Mouse (Mus musculus) kidney, embryonic 16.5 days (tissue): ENCODE data around the gene Syne2. TPM values are rescaled to one million over a fixed set of nuclear protein-coding genes. Genes with fewer than 3 reads are reported as not detected.

Experiments used
- ATAC-seq: fragments of 200-750 bp; cut with Nextera tagmentation; 2 replicates; pipeline ENCODE4 v1.8.0; 2017; ENCODE audit warnings: moderate TSS enrichment; ENCODE audit not compliant: low FRiP score, low TSS enrichment
- H3K27ac ChIP-seq: fragments of 300-500 bp; sonication (generic); 2 replicates; pipeline ENCODE4 v1.5.1; 2014; ENCODE audit warnings: low read length
- H3K27me3 ChIP-seq: fragments of 300-500 bp; sonication (generic); 2 replicates; pipeline ENCODE4 v1.6.1; 2014; ENCODE audit warnings: low read length, control low read depth, mixed read lengths; ENCODE audit not compliant: insufficient read depth
- H3K36me3 ChIP-seq: fragments of 300-500 bp; sonication (generic); 2 replicates; pipeline ENCODE4 v1.6.1; 2014; ENCODE audit warnings: low read length, control low read depth, mixed read lengths; ENCODE audit not compliant: insufficient read depth
- H3K4me1 ChIP-seq: fragments of 300-500 bp; sonication (generic); 2 replicates; pipeline ENCODE4 v1.6.1; 2014; ENCODE audit warnings: low read length, control low read depth, mixed read lengths; ENCODE audit not compliant: insufficient read depth
- H3K4me2 ChIP-seq: fragments of 300-500 bp; sonication (generic); replicated peaks from 2 replicates; pipeline ENCODE4 v1.6.1; 2014; ENCODE audit warnings: low read depth, low read length
- H3K4me3 ChIP-seq: fragments of 300-500 bp; sonication (generic); 2 replicates; pipeline ENCODE4 v1.5.1; 2014; ENCODE audit warnings: mild to moderate bottlenecking, low read length
- H3K9ac ChIP-seq: fragments of 300-500 bp; sonication (generic); replicated peaks from 2 replicates; pipeline ENCODE4 v1.6.1; 2014; ENCODE audit warnings: low read length
- H3K9me3 ChIP-seq: fragments of 300-500 bp; sonication (generic); 2 replicates; pipeline ENCODE4 v1.6.1; 2016; ENCODE audit warnings: low read length, control low read depth
- WGBS: fragments of 180-500 bp; shearing (Covaris S2); extraction: QIAGEN DNeasy Blood & Tissue Kit; methylation state at CpG from one replicate; pipeline ENCODE4 v1.1.7; 2014; 5-methylcytosine and 5-hydroxymethylcytosine counted together
- polyA plus RNA-seq: library from polyadenylated mRNA; unstranded; fragments of >200 nt; fragmentation: Nextera tagmentation; extraction: Ambion mirVana; gene quantifications from 2 replicates; pipeline ENCODE4 v1.2.1, GENCODE M21; 2015

Gene Syne2
- polyA plus RNA-seq, 1 experiment from 2014 or later, result 58.7 TPM

DNA sequence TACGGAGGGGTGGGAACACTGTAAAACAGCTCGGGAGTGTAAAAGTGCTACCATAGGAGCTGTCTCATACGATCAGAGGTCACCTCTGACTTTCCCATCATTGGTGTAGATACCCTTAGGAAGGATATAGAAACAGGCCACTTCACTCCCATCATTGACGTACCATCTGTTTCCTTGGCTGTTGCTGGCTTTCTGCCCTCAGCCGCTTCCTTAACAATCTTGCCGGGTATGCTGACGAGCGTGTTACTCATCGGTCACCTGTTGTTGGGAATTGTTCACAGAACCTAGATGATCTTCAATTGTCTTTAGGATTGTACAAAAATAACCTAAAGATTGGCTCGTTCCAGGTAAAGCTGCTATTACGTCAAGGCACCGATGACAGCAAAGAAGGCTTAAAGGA, 284.7 kb downstream of the Syne2 start:
- H3K36me3 ChIP-seq, result peaks cover 55% of the 10 kb centered on the region
- H3K27ac ChIP-seq, result no peak overlapping the region
- H3K9ac ChIP-seq, result no peak overlapping the region
- ATAC-seq, result no peak
- H3K4me3 ChIP-seq, result no peak overlapping the region
- no peaks in the 10 kb centered on the region for H3K9me3 ChIP-seq
- 92% methylated on average over 12 of the region's 12 CpGs for WGBS
- no peaks in the 10 kb centered on the region for H3K27me3 ChIP-seq
- H3K4me2 ChIP-seq, result no peak overlapping the region
- no peaks in the 10 kb centered on the region for H3K4me1 ChIP-seq

- no peaks in the 10 kb centered on the region for H3K9me3 ChIP-seq
- no peaks in the 10 kb centered on the region for H3K4me1 ChIP-seq
- no peak overlapping the region for H3K9ac ChIP-seq
- ATAC-seq, result no peak; the same call in 1 of the 2 replicates
- H3K4me3 ChIP-seq, result no peak overlapping the region
- H3K27me3 ChIP-seq, result no peaks in the 10 kb centered on the region
- 82% methylated on average over 20 of the region's 20 CpGs for WGBS
- no peak overlapping the region for H3K4me2 ChIP-seq
- H3K36me3 ChIP-seq, result peaks cover 51% of the 10 kb centered on the region
- no peak overlapping the region for H3K27ac ChIP-seq
Measured at GRCm38 (mm10) chr12:76104596-76105351, 286.8 kb downstream of the Syne2 start.

- WGBS, result 91% methylated on average over 15 of the region's 15 CpGs
- Histone ChIP-seq H3K4me3 (no peak overlapping the region), H3K9me3 (no peaks in the 10 kb centered on the region), H3K4me2 (no peak overlapping the region), H3K4me1 (no peaks in the 10 kb centered on the region), H3K27ac (no peak overlapping the region), H3K36me3 (peaks cover 43% of the 10 kb centered on the region), H3K27me3 (no peaks in the 10 kb centered on the region), H3K9ac (no peak overlapping the region)
- ATAC-seq, result no peak
Measured at GRCm38 (mm10) chr12:76109646-76110405, 291.9 kb downstream of the Syne2 start.

DNA sequence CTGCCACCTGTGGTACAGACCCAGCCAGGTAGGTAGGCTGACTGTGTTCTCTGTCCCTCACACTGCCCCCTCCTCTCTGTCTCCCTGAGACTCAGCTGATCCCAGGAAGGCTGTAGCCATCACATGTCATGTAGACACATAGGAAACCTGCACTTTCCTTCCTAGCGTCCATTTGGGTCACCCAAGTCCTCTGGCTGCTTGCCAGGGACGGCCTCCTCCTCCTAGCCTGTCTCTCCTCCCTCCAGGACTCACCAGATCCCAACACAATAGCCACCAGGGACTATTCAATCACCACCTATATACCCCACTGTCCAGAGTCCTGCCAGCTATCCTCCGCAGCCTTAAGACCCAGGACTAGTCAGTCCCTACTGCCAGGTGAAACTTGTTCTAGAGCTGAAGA, 293.1 kb downstream of the Syne2 start:
- 71% methylated on average over 3 of the region's 3 CpGs for WGBS
- Histone ChIP-seq H3K27me3 (no peaks in the 10 kb centered on the region), H3K36me3 (peaks cover 32% of the 10 kb centered on the region), H3K4me3 (no peak overlapping the region), H3K4me2 (no peak overlapping the region), H3K9me3 (no peaks in the 10 kb centered on the region), H3K27ac (no peak overlapping the region), H3K4me1 (no peaks in the 10 kb centered on the region), H3K9ac (no peak overlapping the region)
- ATAC-seq, result no peak

DNA sequence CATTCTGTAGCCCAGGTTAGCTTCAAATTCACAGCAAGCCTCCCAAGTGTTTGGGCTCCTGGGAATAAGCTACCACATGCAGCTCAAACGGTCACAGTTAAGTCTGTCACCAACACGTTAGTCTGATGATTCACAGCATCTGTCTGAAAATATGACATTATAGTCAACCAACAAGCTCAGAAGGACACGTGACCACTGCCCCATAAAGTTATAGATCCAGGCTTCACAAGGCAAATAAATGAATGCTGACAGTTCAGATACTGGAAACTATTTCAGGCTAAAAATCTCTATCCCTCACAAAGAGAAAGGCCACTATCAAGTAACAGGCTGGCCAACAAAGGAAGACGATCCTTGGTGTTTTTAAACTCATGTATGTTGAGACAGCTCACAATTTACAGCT, 298.6 kb downstream of the Syne2 start:
- Histone ChIP-seq H3K4me3 (no peak overlapping the region), H3K4me2 (no peak overlapping the region), H3K36me3 (0 out of 2 replicates have a peak, but pooled peaks cover 2% of the 10 kb centered on the region), H3K27ac (no peak overlapping the region), H3K4me1 (no peaks in the 10 kb centered on the region), H3K9ac (no peak overlapping the region), H3K27me3 (no peaks in the 10 kb centered on the region), H3K9me3 (no peaks in the 10 kb centered on the region)
- 56% methylated on average over 4 of the region's 4 CpGs for whole genome bisulfite sequencing
- no peak for ATAC-seq

DNA sequence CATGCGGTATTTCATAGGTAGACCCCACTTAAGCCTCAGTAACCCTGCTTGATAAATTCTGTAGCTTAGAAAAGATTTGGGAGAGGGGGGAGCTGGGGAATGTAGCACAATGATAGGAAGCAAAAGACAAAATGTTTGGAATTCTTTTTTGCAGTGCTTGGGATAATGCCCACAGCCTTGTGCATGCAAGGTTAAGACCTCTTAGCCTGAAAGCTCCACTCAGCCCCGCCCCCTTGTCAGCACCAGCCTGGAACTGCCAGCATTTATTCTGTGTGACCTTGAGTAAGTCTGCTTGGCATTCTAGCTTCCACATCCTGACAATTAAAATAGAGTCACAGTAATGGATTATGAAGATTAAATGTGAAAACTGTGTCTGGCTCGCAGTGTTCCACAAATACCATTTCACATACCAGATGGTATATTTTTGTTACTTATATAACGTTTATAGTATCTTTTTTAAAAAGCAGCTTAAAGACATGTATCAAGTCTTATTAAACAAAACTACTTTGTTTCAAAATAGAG, 299.8 kb downstream of the Syne2 start:
- Histone ChIP-seq H3K9ac (no peak overlapping the region), H3K27ac (no peak overlapping the region), H3K4me3 (no peak overlapping the region), H3K36me3 (no peaks in the 10 kb centered on the region), H3K9me3 (no peaks in the 10 kb centered on the region), H3K4me2 (no peak overlapping the region), H3K4me1 (no peaks in the 10 kb centered on the region), H3K27me3 (no peaks in the 10 kb centered on the region)
- 80% methylated on average over 4 of the region's 4 CpGs for whole genome bisulfite sequencing
- no peak for ATAC-seq

DNA sequence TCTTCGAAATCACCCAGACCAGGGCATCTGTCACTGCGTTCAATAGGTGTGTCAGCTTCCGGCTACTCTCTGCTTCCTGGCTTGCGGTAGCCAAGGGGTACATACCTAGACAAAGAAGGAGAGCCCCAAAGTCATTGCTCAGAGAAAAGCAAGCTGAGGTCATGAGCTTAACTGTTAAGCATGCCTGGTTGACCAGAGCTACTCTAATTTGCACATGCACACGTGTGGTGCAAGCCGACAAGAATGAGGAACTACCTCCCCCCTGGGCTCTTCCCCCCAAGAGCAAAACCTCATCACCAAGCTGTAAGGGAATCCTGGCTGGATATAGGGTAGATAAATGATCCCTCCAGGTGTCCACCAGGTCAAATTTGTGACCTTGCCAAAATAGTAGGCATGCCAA, 305.3 kb downstream of the Syne2 start:
- H3K9ac ChIP-seq, result no peak overlapping the region
- WGBS, result 75% methylated on average over 6 of the region's 6 CpGs

DNA sequence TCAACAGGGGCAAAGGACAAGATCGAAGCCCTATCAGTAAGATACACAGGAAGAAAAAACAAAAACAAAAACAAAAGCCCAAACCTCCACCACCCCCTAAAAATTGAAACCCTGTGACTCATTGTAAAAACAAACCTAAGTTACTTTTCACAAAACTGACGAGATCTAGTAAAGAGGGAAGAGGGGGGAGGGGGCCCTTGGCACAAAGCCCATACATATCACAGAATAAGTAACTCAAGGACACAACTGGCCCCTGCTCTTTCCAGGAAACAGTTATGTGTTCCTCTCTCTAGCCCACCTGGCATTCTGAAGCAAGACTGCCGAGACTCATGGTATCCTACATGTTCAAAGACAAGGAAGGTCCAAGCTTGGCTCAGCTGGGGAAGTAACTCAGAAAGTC, 310.4 kb downstream of the Syne2 start:
- Histone ChIP-seq H3K9ac (no peak overlapping the region), H3K9me3 (no peaks in the 10 kb centered on the region), H3K4me3 (no peak overlapping the region), H3K4me2 (no peak overlapping the region), H3K36me3 (no peaks in the 10 kb centered on the region), H3K27me3 (no peaks in the 10 kb centered on the region), H3K27ac (no peak overlapping the region), H3K4me1 (no peaks in the 10 kb centered on the region)
- 42% methylated on average over 3 of the region's 3 CpGs for WGBS
- ATAC-seq, result no peak

More for the DNA sequence above, 305.3 kb downstream of the Syne2 start:
- Histone ChIP-seq H3K27ac (no peak overlapping the region), H3K36me3 (no peaks in the 10 kb centered on the region), H3K9me3 (no peaks in the 10 kb centered on the region), H3K4me2 (no peak overlapping the region), H3K27me3 (no peaks in the 10 kb centered on the region), H3K4me3 (no peak overlapping the region), H3K4me1 (no peaks in the 10 kb centered on the region)
- no peak for ATAC-seq

- Histone ChIP-seq H3K4me1 (no peaks in the 10 kb centered on the region), H3K9ac (no peak overlapping the region), H3K36me3 (no peaks in the 10 kb centered on the region), H3K27ac (no peak overlapping the region), H3K27me3 (no peaks in the 10 kb centered on the region), H3K4me3 (no peak overlapping the region), H3K9me3 (no peaks in the 10 kb centered on the region), H3K4me2 (no peak overlapping the region)
- no peak for ATAC-seq
- WGBS, result 71% methylated on average over 10 of the region's 10 CpGs
Measured at GRCm38 (mm10) chr12:76128831-76129230, 310.9 kb downstream of the Syne2 start.

- H3K27ac ChIP-seq, result no peak overlapping the region
- no peak overlapping the region for H3K4me3 ChIP-seq
- no peaks in the 10 kb centered on the region for H3K9me3 ChIP-seq
- no peaks in the 10 kb centered on the region for H3K36me3 ChIP-seq
- no peaks in the 10 kb centered on the region for H3K27me3 ChIP-seq
- 23% methylated on average over 4 of the region's 4 CpGs for WGBS
- H3K4me1 ChIP-seq, result no peaks in the 10 kb centered on the region
- no peak overlapping the region for H3K9ac ChIP-seq
- ATAC-seq, result no peak
- no peak overlapping the region for H3K4me2 ChIP-seq
Measured at GRCm38 (mm10) chr12:76130281-76130680, 312.3 kb downstream of the Syne2 start.
